Mouse (Mus musculus): ENCODE results near the gene Rhof. TPM values are rescaled to one million over a fixed set of nuclear protein-coding genes. Genes with fewer than 3 reads are reported as not detected.

The Rhof gene
- polyA plus RNA-seq, 1 experiment from 2014 or later: 2.0 TPM

- no peaks in the 10 kb centered on the region for H3K27me3 ChIP-seq (ENCODE audit: control insufficient read depth, insufficient read depth, low read length)
- DNase-seq (ENCODE audit: low spot score) (no peak), ATAC-seq (replicated peaks; ENCODE audit: insufficient number of reproducible peaks, low FRiP score, low TSS enrichment, low read depth) (no peak)
- no peak overlapping the region for H3K27ac ChIP-seq (replicated peaks; ENCODE audit: low read depth, low read length)
- H3K4me2 ChIP-seq (ENCODE audit: low read depth, low read length): no peak overlapping the region
- H3K4me3 ChIP-seq (ENCODE audit: low read depth, low read length): no peak overlapping the region
- H3K9ac ChIP-seq (replicated peaks; ENCODE audit: low read length): no peak overlapping the region
- 87% methylated on average over 11 of the region's 11 CpGs for WGBS
- H3K9me3 ChIP-seq (replicated peaks; ENCODE audit: control insufficient read depth, low read length): no peaks in the 10 kb centered on the region
- H3K36me3 ChIP-seq (replicated peaks; ENCODE audit: control insufficient read depth, insufficient read depth, low read depth, low read length): peaks cover 10% of the 10 kb centered on the region; the same call in 1 of the 2 replicates
- peaks cover 7% of the 10 kb centered on the region for H3K4me1 ChIP-seq (ENCODE audit: control insufficient read depth, insufficient read depth, low read length)
These were observed 13.9 kb upstream of the Rhof start for GRCm38 (mm10) chr5:123146357-123146756.

GRCm38 (mm10) chr5:123144746-123145590 is 12.5 kb upstream of the Rhof start:
- H3K4me2 ChIP-seq (ENCODE audit: low read depth, low read length): peak overlapping the region; percentile 99
- no peak overlapping the region for H3K9ac ChIP-seq (replicated peaks; ENCODE audit: low read length)
- H3K9me3 ChIP-seq (replicated peaks; ENCODE audit: control insufficient read depth, low read length): no peaks in the 10 kb centered on the region
- 41% methylated on average over 20 of the region's 20 CpGs for WGBS
- H3K4me3 ChIP-seq (ENCODE audit: low read depth, low read length): peak overlapping the region; percentile 98
- no peaks in the 10 kb centered on the region for H3K27me3 ChIP-seq (ENCODE audit: control insufficient read depth, insufficient read depth, low read length)
- DNase-seq (ENCODE audit: low spot score): no peak
- ATAC-seq (replicated peaks; ENCODE audit: insufficient number of reproducible peaks, low FRiP score, low TSS enrichment, low read depth): no peak
- peaks cover 7% of the 10 kb centered on the region for H3K4me1 ChIP-seq (ENCODE audit: control insufficient read depth, insufficient read depth, low read length)
- no peak overlapping the region for H3K27ac ChIP-seq (replicated peaks; ENCODE audit: low read depth, low read length)
- peaks cover 10% of the 10 kb centered on the region; the same call in 1 of the 2 replicates for H3K36me3 ChIP-seq (replicated peaks; ENCODE audit: control insufficient read depth, insufficient read depth, low read depth, low read length)

GRCm38 (mm10) chr5:123143971-123144745 is 11.7 kb upstream of the Rhof start:
- H3K36me3 ChIP-seq (replicated peaks; ENCODE audit: control insufficient read depth, insufficient read depth, low read depth, low read length): peaks cover 10% of the 10 kb centered on the region; the same call in 1 of the 2 replicates
- no peaks in the 10 kb centered on the region for H3K27me3 ChIP-seq (ENCODE audit: control insufficient read depth, insufficient read depth, low read length)
- peak overlapping the region; percentile 99 for H3K4me2 ChIP-seq (ENCODE audit: low read depth, low read length)
- WGBS: 7% methylated on average over 17 of the region's 17 CpGs
- no peak overlapping the region for H3K27ac ChIP-seq (replicated peaks; ENCODE audit: low read depth, low read length)
- peak overlapping the region; percentile 99 for H3K9ac ChIP-seq (replicated peaks; ENCODE audit: low read length)
- no peak for DNase-seq (ENCODE audit: low spot score)
- H3K9me3 ChIP-seq (replicated peaks; ENCODE audit: control insufficient read depth, low read length): no peaks in the 10 kb centered on the region
- no peak for ATAC-seq (replicated peaks; ENCODE audit: insufficient number of reproducible peaks, low FRiP score, low TSS enrichment, low read depth)
- peaks cover 4% of the 10 kb centered on the region for H3K4me1 ChIP-seq (ENCODE audit: control insufficient read depth, insufficient read depth, low read length)
- H3K4me3 ChIP-seq (ENCODE audit: low read depth, low read length): peak overlapping the region; percentile 98

- DNase-seq (ENCODE audit: low spot score) (peak; percentile 75), ATAC-seq (replicated peaks; ENCODE audit: insufficient number of reproducible peaks, low FRiP score, low TSS enrichment, low read depth) (no peak)
These were observed 10.9 kb upstream of the Rhof start for GRCm38 (mm10) chr5:123143251-123143970.

GRCm38 (mm10) chr5:123142161-123143157 is 10.0 kb upstream of the Rhof start, which contains the start of gene Setd1b:
Setd1b (plus strand) TSS chr5:123142193.
- ATAC-seq (replicated peaks; ENCODE audit: insufficient number of reproducible peaks, low FRiP score, low TSS enrichment, low read depth) (no peak), DNase-seq (ENCODE audit: low spot score) (peak; percentile 75)
- H3K9ac ChIP-seq (replicated peaks; ENCODE audit: low read length): peak within 1 kb of the TSS; percentile 99
- no peaks in the 10 kb centered on the region for H3K27me3 ChIP-seq (ENCODE audit: control insufficient read depth, insufficient read depth, low read length)
- peaks cover 5% of the 10 kb centered on the region; the same call in 1 of the 2 replicates for H3K36me3 ChIP-seq (replicated peaks; ENCODE audit: control insufficient read depth, insufficient read depth, low read depth, low read length)
- peak within 1 kb of the TSS; percentile 99 for H3K4me2 ChIP-seq (ENCODE audit: low read depth, low read length)
- H3K4me3 ChIP-seq (ENCODE audit: low read depth, low read length): peak within 1 kb of the TSS; percentile 98
- peak within 1 kb of the TSS; percentile 100 for H3K27ac ChIP-seq (replicated peaks; ENCODE audit: low read depth, low read length)
- H3K4me1 ChIP-seq (ENCODE audit: control insufficient read depth, insufficient read depth, low read length): peaks cover 4% of the 10 kb centered on the region; the same call in 1 of the 2 replicates
- under 1% methylated on average over 79 of the region's 103 CpGs for WGBS
- no peaks in the 10 kb centered on the region for H3K9me3 ChIP-seq (replicated peaks; ENCODE audit: control insufficient read depth, low read length)

More at GRCm38 (mm10) chr5:123143251-123143970, 10.9 kb upstream of the Rhof start:
- peak overlapping the region; percentile 98 for H3K4me3 ChIP-seq (ENCODE audit: low read depth, low read length)
- no peaks in the 10 kb centered on the region for H3K27me3 ChIP-seq (ENCODE audit: control insufficient read depth, insufficient read depth, low read length)
- 0 out of 2 replicates have a peak overlapping the region, but pooled peaks have one; percentile 100 for H3K27ac ChIP-seq (replicated peaks; ENCODE audit: low read depth, low read length)
- H3K9me3 ChIP-seq (replicated peaks; ENCODE audit: control insufficient read depth, low read length): no peaks in the 10 kb centered on the region
- H3K36me3 ChIP-seq (replicated peaks; ENCODE audit: control insufficient read depth, insufficient read depth, low read depth, low read length): peaks cover 10% of the 10 kb centered on the region; the same call in 1 of the 2 replicates
- WGBS: 1% methylated on average over 24 of the region's 24 CpGs
- H3K4me2 ChIP-seq (ENCODE audit: low read depth, low read length): peak overlapping the region; percentile 99
- H3K9ac ChIP-seq (replicated peaks; ENCODE audit: low read length): peak overlapping the region; percentile 99
- peaks cover 4% of the 10 kb centered on the region; the same call in 1 of the 2 replicates for H3K4me1 ChIP-seq (ENCODE audit: control insufficient read depth, insufficient read depth, low read length)

- 0 out of 2 replicates have a peak, but pooled peaks have one; percentile 5 for ATAC-seq (replicated peaks; ENCODE audit: insufficient number of reproducible peaks, low FRiP score, low TSS enrichment, low read depth)
- under 1% methylated on average over 33 of the region's 38 CpGs for WGBS
These were observed 9.2 kb upstream of the Rhof start for GRCm38 (mm10) chr5:123141555-123142160.

More at GRCm38 (mm10) chr5:123141555-123142160, 9.2 kb upstream of the Rhof start:
- H3K27me3 ChIP-seq (ENCODE audit: control insufficient read depth, insufficient read depth, low read length): no peaks in the 10 kb centered on the region
- no peaks in the 10 kb centered on the region for H3K9me3 ChIP-seq (replicated peaks; ENCODE audit: control insufficient read depth, low read length)
- H3K4me3 ChIP-seq (ENCODE audit: low read depth, low read length): peak overlapping the region; percentile 98
- peak overlapping the region; percentile 99 for H3K9ac ChIP-seq (replicated peaks; ENCODE audit: low read length)
- H3K4me2 ChIP-seq (ENCODE audit: low read depth, low read length): peak overlapping the region; percentile 99
- H3K27ac ChIP-seq (replicated peaks; ENCODE audit: low read depth, low read length): peak overlapping the region; percentile 100
- DNase-seq (ENCODE audit: low spot score): peak; percentile 67
- peaks cover 2% of the 10 kb centered on the region; the same call in 1 of the 2 replicates for H3K36me3 ChIP-seq (replicated peaks; ENCODE audit: control insufficient read depth, insufficient read depth, low read depth, low read length)
- H3K4me1 ChIP-seq (ENCODE audit: control insufficient read depth, insufficient read depth, low read length): peaks cover 8% of the 10 kb centered on the region; the same call in 1 of the 2 replicates
